Mouse (Mus musculus) retina, postnatal 7 days (tissue): ENCODE measurements around the gene Myo9a.
A peak's percentile ranks its signal among the peaks of the same experiment; 100 is the strongest.
"Not testable (repeated sequence)": the region's sequence is repeated elsewhere in the genome, so short reads cannot be mapped to it uniquely, and the experiment has no call there.

ENCODE experiments used
- DNase-seq: peaks from one replicate; pipeline ENCODE4 v3.0.0-alpha.2; 2012; ENCODE audit warnings: low read depth, low spot score

Myo9a gene

DNA sequence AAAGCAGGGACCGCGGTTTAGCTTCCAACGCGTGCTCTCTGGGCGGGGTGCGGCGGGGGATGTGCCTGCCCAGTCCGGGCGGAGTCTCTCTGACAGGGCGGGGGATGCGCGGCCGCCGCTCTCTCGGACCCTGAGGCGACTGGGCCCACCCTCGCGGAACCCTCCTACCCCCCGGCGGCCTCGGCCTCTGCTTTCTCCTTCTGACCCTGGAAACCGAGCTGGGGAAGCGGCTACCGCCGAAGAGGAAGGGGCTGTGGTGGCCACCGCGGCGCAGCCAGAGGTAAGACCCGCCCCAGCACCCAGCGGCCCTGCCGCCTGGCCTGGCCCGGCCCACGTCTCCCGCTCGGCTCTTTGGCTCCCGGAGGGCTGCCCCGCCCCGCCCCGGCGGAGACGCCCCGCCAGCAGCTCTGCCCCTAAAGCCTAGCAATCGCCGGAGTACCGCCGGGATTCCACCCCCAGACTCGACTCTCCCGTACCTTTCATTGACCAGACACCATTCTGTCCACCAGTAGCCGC is 428 bp downstream of the Myo9a start:
- peak; percentile 51 for DNase-seq

DNA sequence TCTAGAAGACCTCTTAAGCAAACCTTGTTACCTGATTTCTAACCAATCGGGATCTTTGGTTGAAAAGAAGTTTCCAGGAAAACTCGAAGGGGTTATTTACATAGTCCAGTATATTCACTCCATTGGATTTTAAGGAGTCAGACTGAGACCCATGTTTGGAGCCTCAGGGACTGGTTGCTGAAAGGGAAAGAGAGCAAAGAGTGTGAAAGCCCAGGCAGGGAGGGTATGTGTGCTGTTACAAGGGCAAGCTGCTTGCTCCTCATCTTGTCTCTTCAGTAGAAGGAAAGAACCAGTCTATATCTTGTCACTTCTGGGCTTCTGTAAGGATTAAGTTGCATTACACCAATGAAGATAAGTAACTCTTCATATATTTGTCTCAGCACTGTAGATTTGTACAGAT is 1.3 kb downstream of the Myo9a start:
- no peak for DNase-seq

DNA sequence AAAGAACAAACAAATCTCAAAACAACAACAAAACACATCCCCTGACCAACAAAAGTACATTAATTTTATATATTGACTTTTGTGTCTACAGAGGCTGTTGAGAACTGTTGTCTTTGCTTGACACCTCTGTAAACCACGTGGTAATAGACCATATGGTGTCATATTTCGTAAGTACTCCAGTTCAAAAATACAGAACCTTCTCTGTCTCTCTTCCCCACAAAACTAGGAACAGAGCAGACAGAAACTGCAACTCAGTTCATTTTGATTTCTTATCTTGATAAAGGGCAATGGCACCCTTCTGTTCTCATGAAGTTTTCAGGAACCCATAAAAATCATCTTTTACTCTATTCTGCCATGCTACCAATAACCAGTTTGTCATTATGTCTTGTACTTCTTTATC is 4.5 kb downstream of the Myo9a start:
- DNase-seq, result no peak

GRCm38 (mm10) chr9:59757016-59757415 is 6.3 kb downstream of the Myo9a start:
- DNase-seq, result not testable (repeated sequence)

- DNase-seq, result no peak
Observed at GRCm38 (mm10) chr9:59760515-59760914, 9.8 kb downstream of the Myo9a start.

DNA sequence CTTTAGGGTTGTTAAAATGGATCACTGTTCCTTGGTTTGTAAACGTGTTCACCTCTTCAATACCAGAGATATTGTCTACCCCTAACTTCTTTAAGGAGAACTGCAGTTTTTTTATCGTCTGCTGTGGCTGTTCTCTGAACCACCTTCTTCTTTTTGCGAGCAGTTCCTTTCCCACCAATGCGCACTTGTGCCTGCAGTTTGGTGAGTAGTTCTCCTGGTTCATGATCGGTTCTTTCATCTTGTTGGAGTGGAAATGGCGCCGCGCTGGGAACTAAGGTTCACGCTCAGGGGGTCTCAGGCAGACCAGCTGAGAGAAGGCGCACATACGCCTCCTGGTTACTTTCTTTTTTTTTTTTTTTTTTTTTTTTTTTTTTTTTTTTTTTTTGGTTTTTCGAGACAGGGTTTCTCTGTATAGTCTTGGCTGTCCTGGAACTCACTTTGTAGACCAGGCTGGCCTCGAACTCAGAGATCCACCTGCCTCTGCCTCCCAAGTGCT is 16.3 kb downstream of the Myo9a start:
- not testable (repeated sequence) for DNase-seq

DNA sequence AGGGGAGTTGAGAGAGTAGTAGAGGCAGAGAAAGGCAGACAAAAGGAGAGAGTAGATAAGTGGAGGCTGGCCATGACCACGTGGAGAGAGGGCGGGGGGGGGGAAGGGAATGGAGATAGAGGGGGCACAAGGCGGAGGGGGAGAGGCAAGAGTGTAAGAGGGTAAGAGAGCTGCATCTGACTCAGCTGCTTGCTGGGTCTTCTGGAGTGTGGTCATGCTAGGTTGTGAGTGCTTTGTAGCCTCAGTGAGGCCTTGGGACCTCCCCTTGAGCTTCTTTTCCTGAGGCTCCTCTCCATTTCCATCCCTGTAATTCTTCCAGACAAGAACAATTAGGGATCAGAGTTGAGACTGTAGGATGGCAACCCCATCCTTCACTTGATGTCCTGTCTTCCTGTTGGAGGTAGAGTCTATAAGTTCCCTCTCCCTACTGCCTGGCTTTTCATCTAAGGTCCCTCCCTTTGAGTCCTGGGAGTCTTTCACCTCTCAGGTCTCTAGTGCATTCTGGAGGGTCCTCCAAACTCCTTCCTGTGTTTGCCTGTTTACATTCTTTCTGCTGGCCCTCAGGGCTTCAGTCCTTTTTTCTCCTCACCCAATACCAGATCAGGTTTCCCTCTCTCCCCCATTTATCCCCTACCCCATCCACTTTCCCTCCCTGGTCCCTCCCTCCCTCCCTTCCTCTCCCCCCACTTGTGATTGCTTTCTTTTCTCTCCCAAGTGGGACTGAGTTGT is 55.5 kb downstream of the Myo9a start:
- DNase-seq, result not testable (repeated sequence)

DNA sequence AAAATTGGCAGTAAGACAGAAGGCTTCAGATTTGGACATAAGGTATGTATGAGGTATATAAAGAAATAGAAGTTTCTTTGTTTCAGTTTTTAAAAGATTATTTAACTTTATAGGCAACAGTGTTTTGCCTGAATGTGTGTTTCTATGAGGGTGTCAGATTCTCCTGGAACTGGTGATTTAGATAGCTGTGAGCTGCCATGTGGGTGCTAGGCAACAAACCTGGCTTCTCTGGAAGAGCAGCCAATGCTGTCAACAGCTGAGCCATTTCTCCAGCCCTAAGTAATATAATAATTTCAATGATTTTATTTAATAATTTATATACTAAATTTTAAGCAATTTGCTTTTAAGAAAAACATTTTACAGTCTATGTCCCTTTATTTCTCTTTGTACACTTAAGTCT is 133.9 kb downstream of the Myo9a start:
- DNase-seq, result no peak

DNA sequence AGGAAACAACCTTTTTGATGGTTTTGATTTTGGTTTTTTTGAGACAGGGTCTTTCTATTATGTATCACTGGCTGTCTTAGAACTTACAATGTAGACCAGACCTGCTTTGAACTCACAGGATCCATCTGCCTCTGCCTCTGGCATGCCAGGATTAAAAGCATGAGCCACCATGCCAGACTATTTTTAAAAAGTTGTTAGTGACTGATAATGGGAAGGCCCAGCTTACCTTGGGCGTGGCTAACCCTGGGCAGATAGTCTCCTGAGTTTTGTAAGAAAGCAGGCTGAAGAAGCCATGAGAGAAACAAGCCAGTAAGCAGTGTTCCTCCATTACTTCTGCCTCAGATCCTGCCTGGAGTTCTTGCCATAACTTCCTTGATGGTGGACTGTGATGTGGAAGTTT is 152.7 kb downstream of the Myo9a start:
- DNase-seq, result no peak

- no peak for DNase-seq
Observed at GRCm38 (mm10) chr9:59914761-59915160, 164.1 kb downstream of the Myo9a start.

GRCm38 (mm10) chr9:59930248-59930647 is 179.6 kb downstream of the Myo9a start:
- DNase-seq, result no peak

DNA sequence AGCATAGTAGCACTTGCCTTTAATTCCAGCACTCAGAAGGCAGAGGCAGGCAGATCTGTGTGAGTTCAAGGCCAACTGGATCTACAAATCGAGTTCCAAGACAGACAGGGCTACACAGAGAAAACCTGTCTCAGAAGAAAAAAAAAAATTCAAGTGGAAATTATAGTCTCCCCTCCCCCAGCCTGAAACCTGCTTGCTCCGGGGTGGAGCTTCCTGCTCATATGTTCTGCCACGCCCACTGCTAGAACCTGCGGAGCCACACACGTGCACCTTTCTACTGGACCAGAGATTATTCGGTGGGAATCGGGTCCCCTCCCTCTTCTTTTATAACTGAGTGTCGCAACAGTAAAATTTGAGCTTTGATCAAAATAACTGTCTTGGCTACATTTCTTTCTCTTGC is 185.2 kb downstream of the Myo9a start:
- DNase-seq, result not testable (repeated sequence)

GRCm38 (mm10) chr9:59938529-59938928 is 187.8 kb downstream of the Myo9a start:
- DNase-seq, result no peak

DNA sequence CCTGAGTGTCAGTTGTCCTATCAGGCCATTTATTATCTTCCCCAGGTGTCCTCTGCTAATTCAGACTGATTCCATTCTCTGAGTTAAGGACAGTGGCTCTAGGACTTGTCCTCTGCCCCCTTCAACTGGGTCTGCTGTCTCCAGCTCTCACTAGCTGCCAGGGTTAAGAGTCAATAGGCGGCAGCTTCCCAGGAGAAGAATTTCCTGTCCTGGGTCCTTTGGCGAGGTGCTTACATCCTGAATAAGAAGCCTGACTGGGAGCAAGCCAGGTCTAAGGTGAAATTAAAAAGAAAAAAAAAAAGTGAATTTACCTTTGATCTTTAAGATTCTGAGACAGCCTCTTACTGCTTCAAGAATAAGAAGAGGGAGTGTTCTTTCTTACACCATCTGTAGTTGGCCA is 189.0 kb downstream of the Myo9a start:
- DNase-seq, result no peak

- no peak for DNase-seq
Observed at GRCm38 (mm10) chr9:59940913-59941884, 190.5 kb downstream of the Myo9a start.

- DNase-seq, result no peak
Observed at GRCm38 (mm10) chr9:59941885-59942350, 191.2 kb downstream of the Myo9a start.

GRCm38 (mm10) chr9:59942501-59943085 is 191.9 kb downstream of the Myo9a start:
- no peak for DNase-seq

GRCm38 (mm10) chr9:59943826-59944225 is 193.1 kb downstream of the Myo9a start:
- DNase-seq, result no peak

DNA sequence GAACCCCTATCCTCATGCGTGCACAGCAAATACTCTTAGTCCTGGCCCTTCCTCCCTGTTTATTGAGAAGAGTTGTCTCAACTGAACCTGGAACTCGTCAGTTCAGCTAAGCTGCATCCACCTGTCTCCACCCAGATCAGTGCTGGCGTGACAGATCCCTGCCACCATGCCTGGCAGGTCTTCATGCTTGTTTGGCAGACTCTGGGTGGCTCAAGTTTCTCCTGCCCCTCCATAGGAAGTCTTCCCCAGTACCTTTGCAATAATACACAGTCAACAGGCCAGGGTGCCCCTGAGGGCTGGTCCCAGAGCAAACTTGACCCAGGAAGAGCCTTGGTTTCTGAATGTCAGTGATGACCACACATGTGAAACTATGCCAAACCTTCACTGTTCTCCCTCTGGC is 194.5 kb downstream of the Myo9a start:
- DNase-seq, result no peak

GRCm38 (mm10) chr9:59947271-59947670 is 196.6 kb downstream of the Myo9a start:
- no peak for DNase-seq

DNA sequence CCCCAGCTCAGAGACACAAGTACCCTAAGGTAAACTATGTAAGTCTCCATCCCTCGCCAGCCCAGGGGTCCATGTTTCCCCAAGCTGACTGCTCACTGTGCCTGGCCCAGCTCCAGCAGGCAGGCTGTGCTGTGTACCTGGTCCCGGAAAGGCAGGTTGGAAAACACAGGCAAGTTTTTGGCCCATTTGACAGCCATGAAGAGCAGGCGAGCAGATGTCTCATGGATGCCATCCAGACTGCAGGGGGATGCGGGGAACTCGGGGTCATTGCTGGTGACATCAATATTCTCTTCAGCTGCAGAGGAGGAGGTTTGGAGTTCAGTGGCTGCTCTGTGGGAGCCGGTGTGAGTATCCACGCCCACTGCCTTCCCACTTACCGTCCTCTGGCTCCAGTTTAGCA is 197.5 kb downstream of the Myo9a start:
- DNase-seq, result no peak
